Mouse (Mus musculus) right cerebral cortex, adult 18-20 months (tissue): ENCODE results near the gene Rassf6.
"Not testable (repeated sequence)": the region's sequence is repeated elsewhere in the genome, so short reads cannot be mapped to it uniquely, and the experiment has no call there.

ENCODE experiments used
- DNase-seq: peaks from one replicate; pipeline ENCODE4 v3.0.0; 2022; ENCODE audit warnings: mixed read lengths

The Rassf6 gene

GRCm38 (mm10) chr5:90623209-90623608 is 17.2 kb downstream of the Rassf6 start:
- DNase-seq = no peak

GRCm38 (mm10) chr5:90621726-90622125 is 18.7 kb downstream of the Rassf6 start:
- no peak for DNase-seq

- no peak for DNase-seq
These were observed 19.1 kb downstream of the Rassf6 start for GRCm38 (mm10) chr5:90621316-90621715.

- DNase-seq = no peak
These were observed 22.6 kb downstream of the Rassf6 start for GRCm38 (mm10) chr5:90617859-90618258.

- DNase-seq = not testable (repeated sequence)
These were observed 27.7 kb downstream of the Rassf6 start for GRCm38 (mm10) chr5:90612751-90613150.

- DNase-seq = no peak
These were observed 28.4 kb downstream of the Rassf6 start for GRCm38 (mm10) chr5:90611996-90612611.

- no peak for DNase-seq
These were observed 29.1 kb downstream of the Rassf6 start for GRCm38 (mm10) chr5:90611388-90611787.

- DNase-seq = no peak
These were observed 31.6 kb downstream of the Rassf6 start for GRCm38 (mm10) chr5:90608906-90609305.

- no peak for DNase-seq
These were observed 37.0 kb downstream of the Rassf6 start for GRCm38 (mm10) chr5:90603407-90603923.

- DNase-seq = peak; percentile 34
These were observed 39.0 kb downstream of the Rassf6 start for GRCm38 (mm10) chr5:90601469-90601868.

- DNase-seq = no peak
These were observed 44.3 kb downstream of the Rassf6 start for GRCm38 (mm10) chr5:90596155-90596554.

- no peak for DNase-seq
These were observed 45.5 kb downstream of the Rassf6 start for GRCm38 (mm10) chr5:90594945-90595344.

- DNase-seq = no peak
These were observed 48.5 kb downstream of the Rassf6 start for GRCm38 (mm10) chr5:90591936-90592335.

- no peak for DNase-seq
These were observed 49.8 kb downstream of the Rassf6 start for GRCm38 (mm10) chr5:90590676-90591075.

- DNase-seq = peak; percentile 91
These were observed 51.5 kb downstream of the Rassf6 start for GRCm38 (mm10) chr5:90588708-90589595.

GRCm38 (mm10) chr5:90588104-90588503 is 52.4 kb downstream of the Rassf6 start:
- DNase-seq = no peak

GRCm38 (mm10) chr5:90586511-90586910 is 53.9 kb downstream of the Rassf6 start:
- DNase-seq = no peak

- no peak for DNase-seq
These were observed 55.7 kb downstream of the Rassf6 start for GRCm38 (mm10) chr5:90584799-90585198.

- DNase-seq = no peak
These were observed 58.3 kb downstream of the Rassf6 start for GRCm38 (mm10) chr5:90582179-90582578.

GRCm38 (mm10) chr5:90579556-90579955 is 60.9 kb downstream of the Rassf6 start:
- no peak for DNase-seq

- DNase-seq = no peak
These were observed 62.7 kb downstream of the Rassf6 start for GRCm38 (mm10) chr5:90577751-90578150.

GRCm38 (mm10) chr5:90571216-90571615 is 69.2 kb downstream of the Rassf6 start:
- no peak for DNase-seq

GRCm38 (mm10) chr5:90568338-90568737 is 72.1 kb downstream of the Rassf6 start:
- no peak for DNase-seq

GRCm38 (mm10) chr5:90567788-90568187 is 72.7 kb downstream of the Rassf6 start:
- DNase-seq = no peak
